Mouse (Mus musculus) hindbrain, embryonic 11.5 days (tissue): ENCODE data around the gene Apod. TPM values are rescaled to one million over a fixed set of nuclear protein-coding genes. Genes with fewer than 3 reads are reported as not detected.

Experiments
- ATAC-seq: fragments of 200-750 bp; cut with Nextera tagmentation; 2 replicates; pipeline ENCODE4 v1.8.0; 2017; ENCODE audit warnings: mild to moderate bottlenecking, moderate TSS enrichment, moderate library complexity; ENCODE audit not compliant: low FRiP score
- DNase-seq: peaks from one replicate; pipeline ENCODE4 v3.0.0-alpha.2; 2015; ENCODE audit warnings: low spot score
- H3K27ac ChIP-seq: fragments of 300-500 bp; sonication (generic); 2 replicates; pipeline ENCODE4 v1.5.1; 2014; ENCODE audit warnings: mild to moderate bottlenecking, low read depth, low read length
- H3K27me3 ChIP-seq: fragments of 300-500 bp; sonication (generic); 2 replicates; pipeline ENCODE4 v1.6.1; 2014; ENCODE audit warnings: mild to moderate bottlenecking, low read length, moderate library complexity, mixed read lengths; ENCODE audit not compliant: control insufficient read depth, insufficient read depth
- H3K36me3 ChIP-seq: fragments of 300-500 bp; sonication (generic); 2 replicates; pipeline ENCODE4 v1.6.1; 2014; ENCODE audit warnings: mild to moderate bottlenecking, low read length, moderate library complexity, mixed read lengths; ENCODE audit not compliant: control insufficient read depth, insufficient read depth
- H3K4me1 ChIP-seq: fragments of 300-500 bp; sonication (generic); replicated peaks from 2 replicates; pipeline ENCODE4 v1.6.1; 2014; ENCODE audit warnings: low read length, mixed read lengths; ENCODE audit not compliant: control insufficient read depth, insufficient read depth
- H3K4me2 ChIP-seq: fragments of 300-500 bp; sonication (generic); replicated peaks from 2 replicates; pipeline ENCODE4 v1.6.1; 2014; ENCODE audit warnings: mild to moderate bottlenecking, low read depth, low read length
- H3K4me3 ChIP-seq: fragments of 300-500 bp; sonication (generic); 2 replicates; pipeline ENCODE4 v1.5.1; 2014; ENCODE audit warnings: low read depth, low read length
- H3K9ac ChIP-seq: fragments of 300-500 bp; sonication (generic); 2 replicates; pipeline ENCODE4 v1.6.1; 2014; ENCODE audit warnings: low read depth, low read length
- H3K9me3 ChIP-seq: fragments of 300-500 bp; sonication (generic); 2 replicates; pipeline ENCODE4 v1.6.1; 2016; ENCODE audit warnings: low read length; ENCODE audit not compliant: control insufficient read depth
- WGBS: fragments of 180-500 bp; shearing (Covaris S2); extraction: QIAGEN DNeasy Blood & Tissue Kit; methylation state at CpG from one replicate; pipeline ENCODE4 v1.1.7; 2014; 5-methylcytosine and 5-hydroxymethylcytosine counted together
- polyA plus RNA-seq: library from polyadenylated mRNA; unstranded; fragments of >200 nt; fragmentation: Nextera tagmentation; extraction: Ambion mirVana; gene quantifications from 2 replicates; pipeline ENCODE4 v1.2.1, GENCODE M21; 2014

The Apod gene
- polyA plus RNA-seq, result 51.1 and 68.0 TPM in 2 replicates

DNA sequence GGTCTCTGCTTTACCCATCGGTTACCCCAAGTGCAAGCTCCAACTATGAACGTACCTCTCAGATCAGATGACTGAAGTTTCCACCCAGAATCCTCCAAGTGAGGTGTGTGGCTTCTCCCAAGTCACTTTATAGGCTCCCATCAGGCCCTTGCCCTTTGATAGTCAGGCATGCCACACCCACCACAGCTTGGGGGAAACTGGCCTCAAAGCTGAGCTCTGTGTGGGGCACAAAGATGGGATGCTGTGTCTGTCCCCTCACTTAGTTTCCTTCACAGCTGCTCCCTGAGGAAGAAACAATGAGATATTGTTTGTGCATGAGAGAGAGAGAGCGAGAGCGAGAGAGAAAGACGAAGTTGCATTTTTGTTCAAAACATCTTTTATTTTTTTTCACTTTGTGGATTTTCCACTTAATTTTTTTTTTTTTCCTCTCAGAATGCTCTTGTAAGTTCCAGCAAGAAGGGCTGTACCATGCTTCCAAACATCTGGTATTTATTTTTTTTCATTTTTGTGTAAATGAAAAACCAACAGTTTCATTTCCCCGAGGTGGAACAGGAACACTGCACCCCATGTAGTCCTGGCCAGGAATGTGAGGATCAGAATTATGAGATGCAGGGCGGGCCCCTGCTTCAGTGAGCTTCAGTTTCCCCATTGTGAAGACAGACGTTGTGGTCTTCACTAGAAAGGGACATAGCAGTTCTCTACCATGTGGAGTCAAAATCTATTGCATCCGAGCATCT, at the start of gene Apod:
Gene Apod, minus strand, starts transcription at position 312 of the 737 bp plus-strand sequence.
- H3K9me3 ChIP-seq, result no peaks in the 10 kb centered on the region
- no peak within 1 kb of the TSS for H3K4me2 ChIP-seq
- WGBS, result 40% methylated on average over 9 of the region's 9 CpGs
- DNase-seq (no peak), ATAC-seq (no peak)
- no peaks in the 10 kb centered on the region for H3K27me3 ChIP-seq
- H3K36me3 ChIP-seq, result no peaks in the 10 kb centered on the region
- H3K9ac ChIP-seq, result no peak within 1 kb of the TSS
- H3K4me3 ChIP-seq, result no peak within 1 kb of the TSS
- H3K4me1 ChIP-seq, result no peaks in the 10 kb centered on the region
- H3K27ac ChIP-seq, result no peak within 1 kb of the TSS

- H3K4me2 ChIP-seq, result no peak overlapping the region
- no peaks in the 10 kb centered on the region for H3K4me1 ChIP-seq
- H3K27me3 ChIP-seq, result no peaks in the 10 kb centered on the region
- H3K4me3 ChIP-seq, result no peak overlapping the region
- H3K9ac ChIP-seq, result no peak overlapping the region
- no peak for DNase-seq
- no peaks in the 10 kb centered on the region for H3K9me3 ChIP-seq
- H3K36me3 ChIP-seq, result no peaks in the 10 kb centered on the region
- H3K27ac ChIP-seq, result no peak overlapping the region
- ATAC-seq, result no peak
- 81% methylated on average over 11 of the region's 11 CpGs for WGBS
These were observed 49.3 kb upstream of the Apod start for GRCm38 (mm10) chr16:31363685-31364436.

DNA sequence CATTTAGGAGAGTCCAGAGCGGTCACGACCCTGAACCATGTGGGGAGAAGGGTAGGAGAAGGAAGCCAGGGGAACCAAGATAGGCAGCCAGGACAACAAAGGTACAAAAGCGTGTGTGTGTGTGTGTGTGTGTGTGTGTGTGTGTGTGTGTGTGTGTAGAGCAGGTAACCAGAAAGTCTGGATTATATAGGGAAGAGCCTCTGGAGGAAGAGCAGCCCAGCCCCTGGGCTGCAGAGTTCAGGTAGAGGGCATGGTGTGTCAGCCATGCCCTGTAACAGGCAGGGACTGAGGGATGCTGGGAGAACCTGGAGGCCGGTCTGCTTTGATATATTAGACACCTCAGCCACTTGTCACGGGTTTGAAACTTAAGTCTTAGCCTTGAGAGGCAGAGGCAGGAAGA, 44.9 kb upstream of the Apod start:
- H3K4me3 ChIP-seq, result no peak overlapping the region
- no peak overlapping the region for H3K27ac ChIP-seq
- H3K4me1 ChIP-seq, result no peaks in the 10 kb centered on the region
- DNase-seq, result no peak
- no peaks in the 10 kb centered on the region for H3K36me3 ChIP-seq
- no peak overlapping the region for H3K9ac ChIP-seq
- ATAC-seq, result no peak
- WGBS, result 67% methylated on average over 5 of the region's 5 CpGs
- no peaks in the 10 kb centered on the region for H3K27me3 ChIP-seq
- H3K4me2 ChIP-seq, result no peak overlapping the region
- no peaks in the 10 kb centered on the region for H3K9me3 ChIP-seq

DNA sequence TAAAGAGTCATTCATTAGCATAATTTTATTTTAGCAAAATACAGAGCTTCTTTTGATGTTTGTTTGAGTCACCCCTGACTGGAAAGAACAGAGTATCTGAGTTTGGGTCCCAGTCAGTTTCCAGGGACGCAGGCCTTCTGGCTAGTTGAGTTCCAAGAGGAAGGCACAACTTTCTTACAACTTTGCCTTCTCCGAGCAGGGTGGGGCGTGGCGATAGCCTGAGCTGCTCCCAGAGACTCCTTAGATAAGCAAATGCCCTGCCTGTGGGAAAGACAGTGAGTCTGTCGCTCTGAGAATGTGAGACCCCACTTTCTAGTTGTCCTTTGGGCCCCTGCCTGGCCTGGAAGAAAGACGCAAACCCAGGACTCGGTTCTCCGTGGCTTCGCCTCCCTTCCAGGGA, 44.4 kb upstream of the Apod start:
- whole genome bisulfite sequencing, result 26% methylated on average over 9 of the region's 9 CpGs
- H3K36me3 ChIP-seq, result no peaks in the 10 kb centered on the region
- ATAC-seq (no peak), DNase-seq (no peak)
- no peak overlapping the region for H3K9ac ChIP-seq
- no peaks in the 10 kb centered on the region for H3K9me3 ChIP-seq
- no peak overlapping the region for H3K4me3 ChIP-seq
- no peak overlapping the region for H3K27ac ChIP-seq
- H3K27me3 ChIP-seq, result no peaks in the 10 kb centered on the region
- no peak overlapping the region for H3K4me2 ChIP-seq
- H3K4me1 ChIP-seq, result no peaks in the 10 kb centered on the region

DNA sequence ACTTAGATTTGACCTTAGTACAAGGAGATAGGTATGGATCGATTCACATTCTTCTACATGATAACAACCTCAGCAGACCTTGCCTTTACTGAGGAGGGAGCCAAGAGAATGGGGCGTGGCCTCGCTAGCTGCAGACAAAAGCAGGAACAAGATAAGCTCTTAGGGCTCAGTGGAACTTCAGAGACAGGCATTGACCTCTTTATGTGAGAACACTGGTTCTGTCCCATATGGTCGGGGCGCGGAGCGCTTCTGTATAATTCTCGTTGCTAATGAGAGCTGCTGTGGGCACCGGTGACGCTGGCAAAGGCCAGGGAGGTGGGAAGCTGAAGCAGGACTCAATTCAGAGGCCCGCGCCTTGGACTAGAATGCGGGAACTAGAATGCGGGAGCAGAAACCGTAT, 44.0 kb upstream of the Apod start:
- H3K4me2 ChIP-seq, result no peak overlapping the region
- H3K27ac ChIP-seq, result no peak overlapping the region
- H3K9me3 ChIP-seq, result no peaks in the 10 kb centered on the region
- H3K4me1 ChIP-seq, result no peaks in the 10 kb centered on the region
- no peak for DNase-seq
- H3K27me3 ChIP-seq, result no peaks in the 10 kb centered on the region
- H3K9ac ChIP-seq, result no peak overlapping the region
- H3K36me3 ChIP-seq, result no peaks in the 10 kb centered on the region
- WGBS, result 38% methylated on average over 15 of the region's 15 CpGs
- no peak overlapping the region for H3K4me3 ChIP-seq
- no peak for ATAC-seq

- Histone ChIP-seq H3K27me3 (no peaks in the 10 kb centered on the region), H3K4me1 (no peaks in the 10 kb centered on the region), H3K4me2 (no peak overlapping the region), H3K9ac (no peak overlapping the region), H3K36me3 (no peaks in the 10 kb centered on the region), H3K9me3 (no peaks in the 10 kb centered on the region), H3K27ac (no peak overlapping the region), H3K4me3 (no peak overlapping the region)
- 78% methylated on average over 6 of the region's 6 CpGs for WGBS
- DNase-seq (no peak), ATAC-seq (no peak)
These were observed 41.3 kb upstream of the Apod start for GRCm38 (mm10) chr16:31355882-31356281.

DNA sequence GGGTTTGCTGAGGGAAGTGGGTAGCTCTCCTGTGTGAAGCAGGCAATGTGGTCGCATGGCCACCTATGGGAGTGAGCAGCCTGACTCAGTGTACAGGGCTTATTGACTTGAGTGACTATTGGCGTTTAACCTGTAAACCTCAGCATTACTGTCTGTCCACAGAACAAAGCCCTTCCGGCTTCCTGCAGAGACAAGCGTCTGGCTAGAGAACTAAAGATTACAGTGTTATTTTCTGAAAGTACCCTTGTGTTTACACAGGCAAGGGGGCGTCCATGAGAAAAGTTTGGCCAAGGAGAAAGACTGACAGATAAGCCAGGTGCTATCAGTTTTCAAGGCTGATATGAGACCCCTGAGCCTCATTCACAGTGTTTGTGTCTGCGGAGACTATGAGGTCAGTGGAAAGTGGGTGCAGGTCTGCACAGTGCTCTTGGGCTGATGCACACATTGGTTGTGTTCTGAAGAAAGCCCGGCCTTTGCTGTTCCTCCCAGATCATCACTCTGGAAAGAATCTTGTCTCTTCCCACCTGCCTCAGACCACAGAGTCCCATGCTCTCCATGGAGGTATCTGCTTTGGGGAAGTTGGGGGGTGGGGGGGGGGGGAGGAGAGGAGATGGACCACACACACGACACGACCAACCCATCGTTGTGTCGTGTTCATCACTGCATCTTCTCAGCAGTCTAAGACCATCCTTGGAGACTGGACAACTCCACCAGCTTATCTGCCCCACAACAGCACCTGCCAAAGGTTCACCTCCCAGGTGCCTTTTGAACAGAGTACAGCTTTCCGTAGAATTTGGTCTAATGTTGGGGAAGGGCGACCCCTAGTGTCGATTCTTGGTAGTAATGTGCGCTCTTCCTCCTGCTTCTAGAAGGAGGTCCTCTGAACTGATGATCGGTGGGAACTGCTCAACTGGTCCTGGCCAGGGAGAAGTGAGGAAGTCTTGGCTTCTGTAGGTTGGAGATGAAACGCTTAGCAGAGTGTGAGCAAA, 40.0 kb upstream of the Apod start:
- no peaks in the 10 kb centered on the region for H3K36me3 ChIP-seq
- H3K9ac ChIP-seq, result no peak overlapping the region
- H3K27ac ChIP-seq, result no peak overlapping the region
- no peaks in the 10 kb centered on the region for H3K4me1 ChIP-seq
- 29% methylated on average over 17 of the region's 17 CpGs for WGBS
- no peaks in the 10 kb centered on the region for H3K9me3 ChIP-seq
- H3K4me2 ChIP-seq, result no peak overlapping the region
- peak; percentile 56; the same call in 1 of the 2 replicates for ATAC-seq
- H3K27me3 ChIP-seq, result no peaks in the 10 kb centered on the region
- peak; percentile 89 for DNase-seq
- H3K4me3 ChIP-seq, result no peak overlapping the region

- Histone ChIP-seq H3K36me3 (no peaks in the 10 kb centered on the region), H3K4me1 (no peaks in the 10 kb centered on the region), H3K9me3 (no peaks in the 10 kb centered on the region), H3K4me2 (no peak overlapping the region), H3K4me3 (no peak overlapping the region), H3K9ac (no peak overlapping the region), H3K27me3 (no peaks in the 10 kb centered on the region), H3K27ac (no peak overlapping the region)
- ATAC-seq, result no peak
- DNase-seq, result peak; percentile 59
- WGBS, result 74% methylated on average over 4 of the region's 4 CpGs
These were observed 38.4 kb upstream of the Apod start for GRCm38 (mm10) chr16:31352996-31353395.
